Mouse (Mus musculus) MEL (cell line): ENCODE measurements around the gene Fos. TPM values are rescaled to one million over a fixed set of nuclear protein-coding genes. Genes with fewer than 3 reads are reported as not detected.
A peak's percentile ranks its signal among the peaks of the same experiment; 100 is the strongest.

Experiments used
- DNase-seq: peaks from one replicate; pipeline ENCODE4 v3.0.0; 2011; ENCODE audit warnings: low read depth, low spot score
- H3K27ac ChIP-seq: 2 replicates; pipeline ENCODE4 v1.5.1; 2012; ENCODE audit warnings: low read depth, mild to moderate bottlenecking, control low read depth, low read length, moderate library complexity; ENCODE audit not compliant: control insufficient read depth
- H3K27me3 ChIP-seq, 2 experiments: fragments of 150-350 bp in 1 of 2; sonication (generic) in 1 of 2; 2 replicates each; pipeline ENCODE4 v1.6.1; 2012; ENCODE audit warnings: low read length in 2 of 2, mild to moderate bottlenecking in 2 of 2, improper control_type of control experiment in 1 of 2, moderate library complexity in 1 of 2; ENCODE audit not compliant: insufficient read depth in 2 of 2, control insufficient read depth in 1 of 2
- H3K36me3 ChIP-seq, 2 experiments: 2 replicates each; pipeline ENCODE4 v1.6.1; 2012 to 2014; ENCODE audit warnings: low read length in 2 of 2, improper control_type of control experiment in 1 of 2, inconsistent platforms in 1 of 2, mild to moderate bottlenecking in 1 of 2; ENCODE audit not compliant: insufficient read depth in 2 of 2, control insufficient read depth in 1 of 2
- H3K4me1 ChIP-seq, 2 experiments: fragments of 150-350 bp in 1 of 2; sonication (generic) in 1 of 2; 2 replicates each; pipeline ENCODE4 v1.6.1; 2012; ENCODE audit warnings: low read length in 2 of 2, improper control_type of control experiment in 1 of 2, mild to moderate bottlenecking in 1 of 2; ENCODE audit not compliant: insufficient read depth in 2 of 2, control insufficient read depth in 1 of 2
- H3K4me3 ChIP-seq, 2 experiments: fragments of 150-350 bp in 1 of 2; sonication (generic) in 1 of 2; 2 replicates each; pipeline ENCODE4 v1.5.1; 2012; ENCODE audit warnings: low read depth in 2 of 2, low read length in 2 of 2, mild to moderate bottlenecking in 2 of 2, moderate library complexity in 2 of 2, control low read depth in 1 of 2, improper control_type of control experiment in 1 of 2; ENCODE audit not compliant: control insufficient read depth in 1 of 2, insufficient read depth in 1 of 2
- H3K79me2 ChIP-seq: 2 replicates; pipeline ENCODE4 v1.6.1; 2012; ENCODE audit warnings: mild to moderate bottlenecking, low read length, moderate library complexity; ENCODE audit not compliant: control insufficient read depth, poor library complexity, insufficient read depth
- H3K9ac ChIP-seq: 2 replicates; pipeline ENCODE4 v1.6.1; 2012; ENCODE audit warnings: low read depth, mild to moderate bottlenecking, control low read depth, low read length, moderate library complexity; ENCODE audit not compliant: control insufficient read depth, poor library complexity, severe bottlenecking
- H3K9me3 ChIP-seq: fragments of 150-350 bp; sonication (generic); replicated peaks from 2 replicates; pipeline ENCODE4 v1.6.1; 2012; ENCODE audit warnings: mild to moderate bottlenecking, low read length, improper control_type of control experiment, moderate library complexity; ENCODE audit not compliant: insufficient read depth
- BHLHE40 ChIP-seq: IDR thresholded peaks from 2 replicates; pipeline ENCODE4 v1.6.1; 2012; ENCODE audit warnings: low read depth, mild to moderate bottlenecking, inconsistent platforms, low read length, improper control_type of control experiment, borderline replicate concordance
- CHD1 ChIP-seq: IDR thresholded peaks from 2 replicates; pipeline ENCODE4 v1.6.1; 2012; ENCODE audit warnings: low read depth, mild to moderate bottlenecking, inconsistent platforms, low read length, improper control_type of control experiment
- E2F4 ChIP-seq: IDR thresholded peaks from 2 replicates; pipeline ENCODE4 v1.6.1; 2011; ENCODE audit warnings: low read depth, low read length, improper control_type of control experiment, borderline replicate concordance
- EP300 ChIP-seq, 2 experiments: IDR thresholded peaks; 2 replicates each; pipeline ENCODE4 v1.6.1; 2011; ENCODE audit warnings: improper control_type of control experiment in 2 of 2, low read length in 2 of 2, low read depth in 1 of 2, mild to moderate bottlenecking in 1 of 2
- ETS1 ChIP-seq: IDR thresholded peaks from 2 replicates; pipeline ENCODE4 v1.6.1; 2012; ENCODE audit warnings: low read depth, mild to moderate bottlenecking, inconsistent platforms, low read length, improper control_type of control experiment, moderate library complexity
- KAT2A ChIP-seq: conservative IDR thresholded peaks from 2 replicates; pipeline ENCODE4 v1.6.1; 2012; ENCODE audit warnings: low read depth, low read length, improper control_type of control experiment, inconsistent platforms
- MAFK ChIP-seq: IDR thresholded peaks from 2 replicates; pipeline ENCODE4 v1.6.1; 2011; ENCODE audit warnings: low read depth, mild to moderate bottlenecking, low read length, improper control_type of control experiment, borderline replicate concordance
- MAX ChIP-seq: IDR thresholded peaks from 2 replicates; pipeline ENCODE4 v1.6.1; 2011; ENCODE audit warnings: low read length, improper control_type of control experiment
- MAZ ChIP-seq: IDR thresholded peaks from 2 replicates; pipeline ENCODE4 v1.6.1; 2012; ENCODE audit warnings: low read depth, mild to moderate bottlenecking, inconsistent platforms, low read length, improper control_type of control experiment
- NELFE ChIP-seq: IDR thresholded peaks from 2 replicates; pipeline ENCODE4 v1.6.1; 2011; ENCODE audit warnings: low read depth, low read length, improper control_type of control experiment
- NRF1 ChIP-seq: IDR thresholded peaks from 2 replicates; pipeline ENCODE4 v1.6.1; 2014; ENCODE audit warnings: low read depth, mild to moderate bottlenecking, inconsistent platforms, low read length, improper control_type of control experiment, moderate library complexity; ENCODE audit not compliant: poor library complexity, insufficient read depth, severe bottlenecking
- POLR2AphosphoS2 ChIP-seq: IDR thresholded peaks from 2 replicates; pipeline ENCODE4 v1.6.1; 2011; ENCODE audit warnings: low read length, improper control_type of control experiment
- TAL1 ChIP-seq: IDR thresholded peaks from 2 replicates; pipeline ENCODE4 v1.6.1; 2012; ENCODE audit warnings: mild to moderate bottlenecking, inconsistent platforms, low read length, moderate library complexity, mixed read lengths
- UBTF ChIP-seq: IDR thresholded peaks from 2 replicates; pipeline ENCODE4 v1.6.1; 2012; ENCODE audit warnings: low read depth, mild to moderate bottlenecking, inconsistent platforms, low read length, improper control_type of control experiment, moderate library complexity, borderline replicate concordance; ENCODE audit not compliant: insufficient read depth
- USF2 ChIP-seq, 2 experiments: IDR thresholded peaks; 2 replicates each; pipeline ENCODE4 v1.6.1; 2011 to 2012; ENCODE audit warnings: improper control_type of control experiment in 2 of 2, low read length in 2 of 2, borderline replicate concordance in 1 of 2, inconsistent platforms in 1 of 2, low read depth in 1 of 2, mild to moderate bottlenecking in 1 of 2; ENCODE audit not compliant: insufficient read depth in 1 of 2
- ZC3H11A ChIP-seq: IDR thresholded peaks from 2 replicates; pipeline ENCODE4 v1.6.1; 2012; ENCODE audit warnings: low read depth, mild to moderate bottlenecking, inconsistent platforms, low read length, improper control_type of control experiment
- ZKSCAN1 ChIP-seq: IDR thresholded peaks from 2 replicates; pipeline ENCODE4 v1.6.1; 2012; ENCODE audit warnings: low read depth, mild to moderate bottlenecking, inconsistent platforms, low read length, improper control_type of control experiment, moderate library complexity
- ZNF384 ChIP-seq: IDR thresholded peaks from 2 replicates; pipeline ENCODE4 v1.6.1; 2012; ENCODE audit warnings: low read depth, mild to moderate bottlenecking, inconsistent platforms, low read length, improper control_type of control experiment
- polyA plus RNA-seq, 2 experiments: library from polyadenylated mRNA; stranded (reverse) in 1 of 2; unstranded in 1 of 2; fragments of >175 nt in 1 of 2; fragments of >200 nt in 1 of 2; gene quantifications; 2 replicates each; pipeline versions ENCODE4 v1.2.1 to v1.2.4; 2012; ENCODE audit warnings: low replicate concordance in 2 of 2, low read depth in 1 of 2; ENCODE audit not compliant: insufficient read length in 2 of 2, insufficient read depth in 1 of 2, missing spikeins in 1 of 2
- total RNA-seq: library from RNA; depleted of rRNA; stranded (reverse); fragments of 300-350 nt; gene quantifications from 2 replicates; pipeline ENCODE4 v1.2.3, GENCODE M21; 2012

The Fos gene
- total and polyA plus RNA-seq, 3 experiments = 0.81 to 1.4 TPM; not detected in 1

- TF ChIP-seq MAZ (peak; percentile 84), USF2 (IDR thresholded peaks at IDR 0.05; ENCODE audit: borderline replicate concordance in 1 of 2, insufficient read depth in 1 of 2, low read depth in 1 of 2, low read length in 2 of 2) (no peak), POLR2AphosphoS2 (no peak), MAFK (no peak)
These were observed at the start of gene Fos (continued) for GRCm38 (mm10) chr12:85473481-85474297.

GRCm38 (mm10) chr12:85425721-85426120 is 48.0 kb upstream of the Fos start:
- Histone ChIP-seq H3K27ac (no peak overlapping the region), H3K9ac (no peak overlapping the region), H3K9me3 (no peaks in the 10 kb centered on the region), H3K79me2 (no peaks in the 10 kb centered on the region), H3K4me1 (peaks cover 0 to 4% of the 10 kb centered on the region in 2 experiments; a peak in 2 of 4 replicates), H3K36me3 (no peaks in the 10 kb centered on the region), H3K4me3 (no peak overlapping the region), H3K27me3 (peaks cover 0 to 2% of the 10 kb centered on the region in 2 experiments; a peak in 2 of 4 replicates)
- TF ChIP-seq ETS1 (no peak), MAX (no peak), NRF1 (no peak), USF2 (IDR thresholded peaks at IDR 0.05; ENCODE audit: borderline replicate concordance in 1 of 2, insufficient read depth in 1 of 2, low read depth in 1 of 2, low read length in 2 of 2) (no peak), ZC3H11A (no peak), TAL1 (no peak), CHD1 (no peak), E2F4 (no peak), ZKSCAN1 (no peak), NELFE (no peak), ZNF384 (no peak), UBTF (no peak), MAFK (no peak), EP300 (IDR thresholded peaks at IDR 0.05; ENCODE audit: low read depth in 1 of 2, low read length in 2 of 2) (no peak), KAT2A (no peak), BHLHE40 (no peak)
- DNase-seq = no peak
